Mouse (Mus musculus): Measurements from ENCODE around the gene Map3k3. TPM values are rescaled to one million over a fixed set of nuclear protein-coding genes. Genes with fewer than 3 reads are reported as not detected.

The Map3k3 gene
- 10 to 100 TPM; 45.9 to 47.1 TPM for total RNA-seq (2021)
- long read RNA-seq, experiment 1, transcript Map3k3-201 (16 exons, 3,450 nt) = major isoform, 10 of 14 reads
- long read RNA-seq, experiment 1, partial matches to known transcripts = 1 of 14 reads
- long read RNA-seq, experiment 1, other reads (novel, unspliced or antisense) = 3 of 14 reads
- long read RNA-seq, experiment 2, transcript Map3k3-201 (16 exons, 3,450 nt) = major isoform, 31 of 40 reads
- long read RNA-seq, experiment 2, partial matches to known transcripts = 2 of 40 reads
- long read RNA-seq, experiment 2, other reads (novel, unspliced or antisense) = 7 of 40 reads

- peak; percentile 91 to 98 for DNase-seq (ENCODE audit: low spot score in 2 of 2)
Observed at GRCm38 (mm10) chr11:106083708-106084701, at the start of gene Map3k3. Gene Map3k3, plus strand, starts transcription at chr11:106084613.

- DNase-seq (ENCODE audit: low spot score in 2 of 2) = no peak
Observed at GRCm38 (mm10) chr11:106034986-106035385, 49.4 kb upstream of the Map3k3 start.

DNA sequence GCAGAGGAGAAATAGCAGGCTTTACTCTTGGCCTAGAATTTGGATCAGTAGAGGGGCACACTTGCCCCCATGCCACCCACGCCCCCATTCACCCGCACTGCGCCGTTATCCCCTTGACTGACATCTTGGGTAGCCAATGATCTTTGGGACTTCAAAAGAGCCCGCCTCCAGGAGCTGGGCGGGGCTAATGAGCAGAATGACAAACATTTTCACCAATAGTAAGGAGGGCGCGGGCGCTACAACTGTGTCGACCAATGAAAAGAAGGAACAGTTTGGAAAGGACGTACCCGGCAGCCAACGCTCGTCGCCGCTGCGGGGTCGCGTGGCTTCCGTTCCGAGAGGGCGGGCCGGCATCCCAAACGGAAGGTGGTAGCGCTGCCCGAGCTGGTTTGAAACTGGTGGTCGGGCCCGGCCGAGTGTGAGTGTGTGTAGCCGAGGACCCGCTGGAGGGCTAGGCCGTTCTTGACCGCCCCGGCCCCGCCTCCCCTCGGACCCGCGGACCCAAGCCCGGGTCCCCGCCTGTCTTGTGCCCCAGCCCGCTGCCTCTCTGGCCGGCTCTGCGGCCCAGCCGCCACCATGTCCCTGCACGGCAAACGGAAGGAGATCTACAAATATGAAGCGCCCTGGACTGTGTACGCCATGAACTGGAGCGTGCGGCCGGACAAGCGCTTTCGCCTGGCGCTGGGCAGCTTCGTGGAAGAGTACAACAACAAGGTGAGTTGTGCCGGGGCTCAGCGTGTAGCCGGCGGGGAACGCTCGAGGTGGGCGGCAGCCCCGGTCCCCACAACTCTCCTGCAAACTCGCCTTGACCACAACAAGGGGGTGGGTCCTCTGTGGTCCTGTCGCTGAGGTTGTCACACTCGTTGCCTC lies 47.6 kb upstream of the Map3k3 start, which contains the start of gene Dcaf7:
Dcaf7 (plus strand) TSS at position 325 of the 870 bp plus-strand sequence.
- DNase-seq (ENCODE audit: low spot score in 2 of 2) = peak; percentile 92 to 94

DNA sequence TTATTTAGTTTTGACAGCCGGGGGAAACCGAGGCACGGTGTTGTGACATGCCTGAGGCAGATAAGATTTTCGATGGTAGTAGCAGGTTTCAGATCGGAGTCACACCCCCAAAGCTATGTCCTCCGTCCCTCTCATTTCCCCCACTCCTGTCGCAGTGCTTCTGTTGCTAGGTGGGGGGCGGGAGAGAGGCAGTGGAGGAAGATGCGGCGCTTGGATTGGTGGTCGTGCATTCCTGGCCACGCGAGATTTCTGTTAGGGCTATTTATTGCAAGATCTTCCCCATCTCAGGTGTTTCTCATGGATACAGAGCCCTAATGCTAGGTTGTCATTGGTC lies 47.0 kb upstream of the Map3k3 start:
- no peak for DNase-seq (ENCODE audit: low spot score in 2 of 2)

DNA sequence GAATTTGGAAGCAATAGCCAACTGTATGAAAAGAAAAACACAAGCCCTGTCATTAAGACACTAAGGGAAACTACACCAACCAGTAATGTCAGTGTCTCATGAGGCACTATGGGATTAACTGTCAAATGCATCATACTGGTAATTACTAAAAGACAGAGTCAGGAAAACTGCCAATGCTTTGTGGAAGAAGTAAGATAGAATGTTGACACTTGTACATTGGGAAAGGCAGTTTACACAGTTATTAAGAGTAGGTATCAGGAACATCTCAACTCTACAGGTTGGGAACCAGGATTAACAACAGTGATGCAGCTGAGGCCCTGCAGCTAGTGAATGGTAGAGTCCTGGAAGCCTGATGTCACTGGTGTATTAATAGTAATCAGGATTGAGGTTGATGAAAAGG lies 40.1 kb upstream of the Map3k3 start:
- DNase-seq (ENCODE audit: low spot score in 2 of 2) = no peak

GRCm38 (mm10) chr11:106045256-106045655 lies 39.2 kb upstream of the Map3k3 start:
- DNase-seq (ENCODE audit: low spot score in 2 of 2) = no peak

DNA sequence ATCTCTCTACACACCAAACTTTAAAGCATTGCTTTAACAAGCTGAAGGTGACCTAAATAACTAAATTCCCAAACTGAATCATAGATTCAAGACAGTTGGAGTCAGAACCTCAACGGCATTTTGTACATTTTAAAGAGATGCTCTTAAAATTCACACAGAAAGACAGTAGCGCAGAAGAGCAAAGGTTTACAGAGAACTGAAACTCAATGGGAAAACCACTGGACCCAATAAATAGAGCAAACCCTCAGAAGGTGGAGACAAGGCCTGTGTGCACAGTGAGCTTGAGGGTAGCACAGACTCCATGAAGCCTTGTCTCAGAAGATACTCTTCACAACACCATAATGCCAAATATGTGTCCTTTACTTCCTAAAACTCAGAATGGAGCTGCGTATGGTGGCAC lies 38.6 kb upstream of the Map3k3 start:
- no peak for DNase-seq (ENCODE audit: low spot score in 2 of 2)

DNA sequence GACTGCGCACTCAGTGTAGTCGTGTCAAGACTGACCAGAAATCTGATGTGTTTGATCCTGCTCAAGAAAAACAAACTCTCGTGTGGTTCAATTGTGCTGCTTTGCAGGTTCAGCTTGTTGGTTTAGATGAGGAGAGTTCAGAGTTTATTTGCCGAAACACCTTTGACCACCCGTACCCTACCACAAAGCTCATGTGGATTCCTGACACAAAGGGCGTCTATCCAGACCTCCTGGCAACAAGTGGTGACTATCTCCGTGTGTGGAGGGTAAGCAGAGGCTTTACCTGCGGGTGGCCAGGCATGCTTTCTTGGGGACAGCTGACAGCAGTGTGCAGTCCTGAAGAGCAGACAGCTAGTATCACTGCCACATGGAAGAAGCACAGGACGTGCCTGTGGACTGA lies 37.8 kb upstream of the Map3k3 start:
- no peak for DNase-seq (ENCODE audit: low spot score in 2 of 2)

GRCm38 (mm10) chr11:106053921-106054320 lies 30.5 kb upstream of the Map3k3 start:
- DNase-seq (ENCODE audit: low spot score in 2 of 2) = no peak

- DNase-seq (ENCODE audit: low spot score in 2 of 2) = no peak
Observed at GRCm38 (mm10) chr11:106054600-106054999, 29.8 kb upstream of the Map3k3 start.

- no peak for DNase-seq (ENCODE audit: low spot score in 2 of 2)
Observed at GRCm38 (mm10) chr11:106055341-106055740, 29.1 kb upstream of the Map3k3 start.

DNA sequence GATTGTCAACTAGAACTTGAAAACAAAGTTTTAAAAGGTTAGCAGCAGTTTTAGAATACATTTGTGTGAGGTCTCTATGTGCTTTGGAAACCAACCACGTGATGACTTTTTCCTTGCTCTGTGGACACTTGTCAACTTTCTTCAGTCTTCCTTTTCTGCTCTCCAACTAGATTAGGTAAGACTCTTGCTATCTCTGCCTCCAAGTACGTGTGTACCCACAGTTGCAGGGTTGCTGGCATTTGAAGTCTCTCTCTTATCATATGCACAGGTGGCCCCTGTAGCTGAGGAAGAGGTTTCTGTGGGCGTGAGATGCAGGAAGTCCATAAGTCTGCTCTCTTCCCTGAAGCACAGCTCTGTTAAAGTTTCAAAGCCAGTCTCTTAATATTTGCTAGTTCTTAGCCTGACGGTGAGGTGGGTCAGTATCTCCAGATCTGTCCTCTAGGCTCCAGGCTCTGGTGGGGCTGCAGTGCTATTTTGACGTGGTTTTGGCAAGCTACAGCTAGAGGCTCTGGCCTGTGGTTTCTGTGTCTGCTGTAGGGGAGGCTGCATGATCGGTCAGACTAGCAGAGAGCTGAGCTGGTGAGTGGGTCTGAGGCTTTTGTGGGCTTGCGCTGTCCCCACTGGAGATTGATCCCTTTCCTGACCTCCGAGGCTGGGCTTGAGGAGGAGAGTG lies 27.5 kb upstream of the Map3k3 start:
- DNase-seq (ENCODE audit: low spot score in 2 of 2) = no peak

- DNase-seq (ENCODE audit: low spot score in 2 of 2) = no peak
Observed at GRCm38 (mm10) chr11:106058020-106058419, 26.4 kb upstream of the Map3k3 start.

- DNase-seq (ENCODE audit: low spot score in 2 of 2) = no peak
Observed at GRCm38 (mm10) chr11:106060549-106060948, 23.9 kb upstream of the Map3k3 start.

GRCm38 (mm10) chr11:106061311-106061710 lies 23.1 kb upstream of the Map3k3 start:
- no peak for DNase-seq (ENCODE audit: low spot score in 2 of 2)

- no peak for DNase-seq (ENCODE audit: low spot score in 2 of 2)
Observed at GRCm38 (mm10) chr11:106063756-106064155, 20.7 kb upstream of the Map3k3 start.

DNA sequence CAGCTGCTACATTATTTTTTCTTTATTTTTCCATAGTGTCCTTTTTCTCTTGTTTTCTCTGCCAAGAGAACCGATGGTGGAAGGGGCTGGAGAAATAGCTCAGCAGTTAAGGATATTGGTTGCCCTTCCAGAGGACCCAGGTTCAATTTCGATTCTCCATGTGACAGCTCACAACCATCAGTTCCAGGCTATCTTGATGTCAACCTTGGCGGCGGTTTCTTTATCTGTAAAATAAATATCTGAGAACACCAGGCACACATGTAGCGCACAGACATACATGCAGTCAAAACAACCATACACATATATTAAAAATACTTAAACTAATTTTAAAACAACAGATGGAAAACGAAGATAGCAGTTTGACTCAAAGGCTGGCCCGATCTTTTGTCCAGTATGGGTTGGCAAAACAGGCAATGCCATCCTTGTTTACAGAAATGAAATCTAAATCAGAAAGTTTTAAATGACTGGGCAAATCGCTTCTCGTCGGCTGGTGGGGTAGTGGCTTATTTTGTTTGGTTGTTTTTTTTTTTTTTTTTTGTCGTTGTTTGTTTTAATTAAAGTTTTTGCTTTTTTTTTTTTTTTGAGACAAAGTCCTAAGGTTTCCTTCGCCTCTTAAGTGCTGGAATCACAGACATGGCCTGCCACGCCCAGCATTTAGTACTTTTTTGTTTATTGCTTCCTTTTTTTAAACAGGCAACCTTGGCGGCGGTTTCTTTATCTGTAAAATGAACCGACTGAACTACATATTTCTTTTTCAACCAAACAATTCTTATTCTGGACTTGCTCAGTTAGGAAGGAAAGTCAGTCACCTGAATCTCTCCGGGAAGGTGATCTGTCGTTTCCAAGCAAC lies 19.1 kb upstream of the Map3k3 start:
- DNase-seq (ENCODE audit: low spot score in 2 of 2) = no peak

GRCm38 (mm10) chr11:106065923-106066571 lies 18.4 kb upstream of the Map3k3 start, which contains the start of gene Taco1:
Gene Taco1, plus strand, starts transcription at chr11:106066061.
- DNase-seq (ENCODE audit: low spot score in 2 of 2) = peak; percentile 83 to 95

GRCm38 (mm10) chr11:106066616-106067015 lies 17.8 kb upstream of the Map3k3 start:
- peak; percentile 66 to 68 for DNase-seq (ENCODE audit: low spot score in 2 of 2)
